Mouse (Mus musculus): ENCODE results near the gene Blvra. TPM values are rescaled to one million over a fixed set of nuclear protein-coding genes. Genes with fewer than 3 reads are reported as not detected.
A peak's percentile ranks its signal among the peaks of the same experiment; 100 is the strongest.

Blvra gene
- 23.5 and 24.1 TPM in 2 replicates for polyA plus RNA-seq (2014; fragmentation: Nextera tagmentation; extraction: Ambion mirVana)

DNA sequence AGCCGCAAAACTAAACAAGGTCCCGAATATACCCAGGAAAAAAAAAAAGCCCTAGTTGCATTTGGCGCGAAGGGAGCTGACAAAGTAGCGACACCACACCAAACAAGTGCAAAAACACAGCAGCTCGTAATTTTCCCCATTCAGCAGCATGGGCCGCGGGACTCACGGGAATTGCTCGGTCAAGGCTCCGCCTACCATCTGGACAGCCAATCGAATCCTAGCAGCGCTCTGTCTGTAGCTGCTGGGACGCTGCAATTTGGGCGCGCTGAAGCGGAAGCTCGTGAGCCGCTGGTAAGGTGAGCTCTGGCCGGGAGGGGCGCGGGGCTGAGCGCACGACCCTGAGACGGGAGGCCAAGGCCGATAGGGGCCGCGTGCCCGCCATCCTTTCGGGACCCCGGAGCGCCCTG, at the start of gene Blvra:
Gene Blvra (plus strand): TSS at position 231 of the 407 bp plus-strand sequence.
- no peaks in the 10 kb centered on the region for H3K27me3 ChIP-seq (ENCODE audit: control insufficient read depth, insufficient read depth, low read length)
- no peaks in the 10 kb centered on the region for H3K36me3 ChIP-seq (ENCODE audit: control insufficient read depth, insufficient read depth, low read length)
- 0 out of 2 replicates have a peak within 1 kb of the TSS, but pooled peaks have one; percentile 30 for H3K27ac ChIP-seq (ENCODE audit: low read depth, low read length)
- ATAC-seq (ENCODE audit: low FRiP score), result peak; percentile 99
- no peaks in the 10 kb centered on the region for H3K4me1 ChIP-seq (replicated peaks; ENCODE audit: control insufficient read depth, insufficient read depth, low read length)
- H3K4me3 ChIP-seq (ENCODE audit: low read depth, low read length), result peak within 1 kb of the TSS; percentile 59
- DNase-seq (ENCODE audit: low spot score), result peak; percentile 90
- no peaks in the 10 kb centered on the region for H3K9me3 ChIP-seq (ENCODE audit: control insufficient read depth, low read length)
- H3K9ac ChIP-seq (ENCODE audit: low read depth, low read length), result peak within 1 kb of the TSS; percentile 74
- under 1% methylated on average over 32 of the region's 32 CpGs for WGBS
- peak within 1 kb of the TSS; percentile 51 for H3K4me2 ChIP-seq (replicated peaks; ENCODE audit: low read depth, low read length)

DNA sequence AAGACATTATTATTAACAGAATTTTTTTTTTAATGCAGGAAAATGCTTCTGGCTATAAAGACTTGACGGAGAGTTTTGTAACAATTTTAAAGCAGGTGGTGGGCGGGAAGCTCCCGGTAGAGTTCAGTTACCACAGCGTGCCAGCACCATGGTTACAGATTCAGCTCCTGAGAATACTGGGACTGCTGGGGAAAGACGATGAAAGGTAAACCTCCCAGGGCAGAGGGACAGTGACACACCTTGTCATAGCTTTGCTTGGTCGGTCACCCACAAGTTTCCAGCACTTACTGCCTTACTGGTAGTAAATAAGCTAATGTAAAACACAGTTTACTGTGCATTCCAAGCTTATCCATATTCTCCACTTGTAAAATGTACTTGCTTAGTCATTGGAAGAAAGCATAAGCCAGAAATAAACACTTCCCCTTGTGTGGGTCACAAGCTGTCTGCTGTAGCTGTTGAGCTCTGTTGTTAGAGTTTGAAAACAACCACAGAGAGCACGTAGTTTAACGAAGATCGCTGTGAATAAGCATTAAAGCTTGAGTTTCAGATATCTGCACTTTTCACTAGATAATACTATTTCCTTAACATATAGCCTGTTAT, 35.4 kb upstream of the Blvra start:
- no peak for ATAC-seq (ENCODE audit: low FRiP score)
- Histone ChIP-seq H3K36me3 (ENCODE audit: control insufficient read depth, insufficient read depth, low read length) (no peaks in the 10 kb centered on the region), H3K9ac (ENCODE audit: low read depth, low read length) (no peak overlapping the region), H3K27ac (ENCODE audit: low read depth, low read length) (no peak overlapping the region), H3K4me3 (ENCODE audit: low read depth, low read length) (no peak overlapping the region), H3K4me2 (replicated peaks; ENCODE audit: low read depth, low read length) (no peak overlapping the region), H3K9me3 (ENCODE audit: control insufficient read depth, low read length) (no peaks in the 10 kb centered on the region), H3K4me1 (replicated peaks; ENCODE audit: control insufficient read depth, insufficient read depth, low read length) (no peaks in the 10 kb centered on the region), H3K27me3 (ENCODE audit: control insufficient read depth, insufficient read depth, low read length) (no peaks in the 10 kb centered on the region)
- 97% methylated on average over 9 of the region's 9 CpGs for WGBS
- no peak for DNase-seq (ENCODE audit: low spot score)

DNA sequence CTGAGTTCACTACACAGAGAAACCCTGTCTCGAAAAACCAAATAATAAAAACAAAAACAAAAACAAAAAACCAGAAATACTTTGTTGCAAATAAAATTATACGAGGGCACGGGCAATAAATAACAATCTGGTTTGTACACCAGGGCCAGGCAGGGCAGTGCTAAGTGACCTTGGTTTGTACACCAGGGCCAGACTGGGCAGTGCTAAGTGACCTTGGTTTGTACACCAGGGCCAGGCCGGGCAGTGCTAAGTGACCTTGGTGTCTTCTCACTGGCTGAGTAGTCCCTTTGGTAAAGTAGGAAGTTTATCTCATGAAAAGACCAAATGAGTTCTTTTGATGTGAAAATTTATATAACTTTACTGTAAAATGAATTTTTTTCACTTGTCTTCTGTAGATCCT, 33.2 kb upstream of the Blvra start:
- no peak for ATAC-seq (ENCODE audit: low FRiP score)
- H3K27ac ChIP-seq (ENCODE audit: low read depth, low read length), result no peak overlapping the region
- no peak overlapping the region for H3K9ac ChIP-seq (ENCODE audit: low read depth, low read length)
- 0 out of 2 replicates have a peak, but pooled peaks cover 2% of the 10 kb centered on the region for H3K36me3 ChIP-seq (ENCODE audit: control insufficient read depth, insufficient read depth, low read length)
- DNase-seq (ENCODE audit: low spot score), result no peak
- WGBS, result 95% methylated on average over 4 of the region's 4 CpGs
- no peak overlapping the region for H3K4me3 ChIP-seq (ENCODE audit: low read depth, low read length)
- H3K27me3 ChIP-seq (ENCODE audit: control insufficient read depth, insufficient read depth, low read length), result no peaks in the 10 kb centered on the region
- H3K4me2 ChIP-seq (replicated peaks; ENCODE audit: low read depth, low read length), result no peak overlapping the region
- no peaks in the 10 kb centered on the region for H3K4me1 ChIP-seq (replicated peaks; ENCODE audit: control insufficient read depth, insufficient read depth, low read length)
- H3K9me3 ChIP-seq (ENCODE audit: control insufficient read depth, low read length), result no peaks in the 10 kb centered on the region

DNA sequence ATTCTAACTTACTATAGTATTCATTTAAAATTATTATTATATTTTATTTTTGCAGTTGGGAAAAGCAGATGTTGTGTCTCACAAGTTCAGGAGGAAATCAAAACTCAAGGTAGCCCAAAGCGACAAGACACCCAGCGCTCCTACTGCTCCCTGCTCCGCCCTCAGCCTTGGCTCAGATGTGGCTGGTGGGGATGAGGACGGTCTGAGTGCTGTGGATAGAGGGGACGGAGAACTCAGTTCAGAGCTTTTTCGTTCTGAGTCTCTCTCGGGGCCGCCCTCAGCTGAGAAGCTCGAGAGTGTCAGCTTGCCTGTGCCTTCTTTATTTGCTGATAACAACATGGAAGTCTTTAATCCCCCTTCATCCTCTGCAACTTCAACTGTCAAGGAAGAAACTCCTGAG, 9.0 kb upstream of the Blvra start:
- H3K4me2 ChIP-seq (replicated peaks; ENCODE audit: low read depth, low read length), result no peak overlapping the region
- no peak overlapping the region for H3K9ac ChIP-seq (ENCODE audit: low read depth, low read length)
- DNase-seq (ENCODE audit: low spot score) (no peak), ATAC-seq (ENCODE audit: low FRiP score) (no peak)
- no peaks in the 10 kb centered on the region for H3K4me1 ChIP-seq (replicated peaks; ENCODE audit: control insufficient read depth, insufficient read depth, low read length)
- no peaks in the 10 kb centered on the region for H3K9me3 ChIP-seq (ENCODE audit: control insufficient read depth, low read length)
- H3K27ac ChIP-seq (ENCODE audit: low read depth, low read length), result no peak overlapping the region
- peaks cover 3% of the 10 kb centered on the region; the same call in 1 of the 2 replicates for H3K36me3 ChIP-seq (ENCODE audit: control insufficient read depth, insufficient read depth, low read length)
- WGBS, result 92% methylated on average over 9 of the region's 9 CpGs
- H3K27me3 ChIP-seq (ENCODE audit: control insufficient read depth, insufficient read depth, low read length), result no peaks in the 10 kb centered on the region
- no peak overlapping the region for H3K4me3 ChIP-seq (ENCODE audit: low read depth, low read length)

DNA sequence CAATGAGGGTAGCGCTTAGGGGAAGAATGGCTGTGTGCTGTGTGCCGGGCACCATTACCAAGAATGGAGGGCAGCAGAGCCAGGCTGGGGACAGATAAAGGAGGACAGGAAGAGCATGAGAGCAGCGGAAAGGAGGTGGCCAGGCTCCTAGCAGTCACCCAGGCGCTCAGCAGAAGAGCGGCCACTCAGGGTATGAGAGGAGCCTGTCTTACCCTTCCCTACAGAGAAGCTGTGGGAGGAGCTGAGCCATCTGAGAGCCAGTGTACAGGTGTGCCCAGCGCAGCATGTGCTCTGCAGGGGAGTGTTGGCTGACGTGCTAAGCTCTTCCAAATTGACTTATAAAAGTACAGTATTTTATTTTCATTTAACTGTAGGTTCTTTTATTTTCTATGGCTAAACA, 1.7 kb upstream of the Blvra start:
- no peak overlapping the region for H3K27ac ChIP-seq (ENCODE audit: low read depth, low read length)
- H3K4me2 ChIP-seq (replicated peaks; ENCODE audit: low read depth, low read length), result no peak overlapping the region
- no peaks in the 10 kb centered on the region for H3K36me3 ChIP-seq (ENCODE audit: control insufficient read depth, insufficient read depth, low read length)
- no peak for ATAC-seq (ENCODE audit: low FRiP score)
- H3K27me3 ChIP-seq (ENCODE audit: control insufficient read depth, insufficient read depth, low read length), result no peaks in the 10 kb centered on the region
- 82% methylated on average over 7 of the region's 7 CpGs for WGBS
- H3K9me3 ChIP-seq (ENCODE audit: control insufficient read depth, low read length), result no peaks in the 10 kb centered on the region
- no peak overlapping the region for H3K9ac ChIP-seq (ENCODE audit: low read depth, low read length)
- no peak for DNase-seq (ENCODE audit: low spot score)
- no peaks in the 10 kb centered on the region for H3K4me1 ChIP-seq (replicated peaks; ENCODE audit: control insufficient read depth, insufficient read depth, low read length)
- no peak overlapping the region for H3K4me3 ChIP-seq (ENCODE audit: low read depth, low read length)

DNA sequence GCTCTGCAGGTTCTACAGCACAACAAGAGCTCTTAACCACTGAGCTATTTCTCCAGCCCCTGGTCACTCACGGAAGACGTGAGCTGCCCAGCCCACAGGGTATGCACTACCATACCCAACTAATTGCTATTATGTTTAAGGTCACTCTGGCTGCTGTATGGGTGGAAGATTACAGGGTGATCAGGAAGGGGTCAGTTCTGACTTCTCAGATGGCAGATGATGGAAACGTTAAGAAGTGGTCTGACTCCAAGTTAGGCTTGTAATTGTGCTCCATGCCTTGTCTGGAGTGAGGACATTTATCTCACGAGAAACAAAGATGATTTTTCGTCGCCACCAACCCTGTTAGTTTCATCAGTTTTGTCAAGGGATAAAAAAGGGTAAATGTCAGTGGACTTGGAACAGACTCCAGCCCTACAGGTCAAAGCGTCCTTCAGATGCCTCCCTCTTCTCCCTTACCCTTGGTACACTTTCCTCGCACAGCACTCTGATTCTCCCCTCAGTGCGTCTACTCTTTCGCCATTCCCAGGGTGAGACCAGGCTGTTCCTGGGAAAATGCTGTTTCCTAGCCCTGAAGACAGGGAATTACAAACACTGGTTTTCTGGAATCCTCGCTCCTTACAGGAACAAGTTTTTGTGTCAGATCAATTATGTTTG, 557 bp upstream of the Blvra start:
- Histone ChIP-seq H3K9ac (ENCODE audit: low read depth, low read length) (peak overlapping the region; percentile 2; the same call in 1 of the 2 replicates), H3K27me3 (ENCODE audit: control insufficient read depth, insufficient read depth, low read length) (no peaks in the 10 kb centered on the region), H3K4me2 (replicated peaks; ENCODE audit: low read depth, low read length) (peak overlapping the region; percentile 51), H3K27ac (ENCODE audit: low read depth, low read length) (no peak overlapping the region), H3K9me3 (ENCODE audit: control insufficient read depth, low read length) (no peaks in the 10 kb centered on the region), H3K36me3 (ENCODE audit: control insufficient read depth, insufficient read depth, low read length) (no peaks in the 10 kb centered on the region), H3K4me1 (replicated peaks; ENCODE audit: control insufficient read depth, insufficient read depth, low read length) (no peaks in the 10 kb centered on the region), H3K4me3 (ENCODE audit: low read depth, low read length) (peak overlapping the region; percentile 59)
- DNase-seq (ENCODE audit: low spot score), result no peak
- 15% methylated on average over 11 of the region's 11 CpGs for WGBS
- ATAC-seq (ENCODE audit: low FRiP score), result no peak

DNA sequence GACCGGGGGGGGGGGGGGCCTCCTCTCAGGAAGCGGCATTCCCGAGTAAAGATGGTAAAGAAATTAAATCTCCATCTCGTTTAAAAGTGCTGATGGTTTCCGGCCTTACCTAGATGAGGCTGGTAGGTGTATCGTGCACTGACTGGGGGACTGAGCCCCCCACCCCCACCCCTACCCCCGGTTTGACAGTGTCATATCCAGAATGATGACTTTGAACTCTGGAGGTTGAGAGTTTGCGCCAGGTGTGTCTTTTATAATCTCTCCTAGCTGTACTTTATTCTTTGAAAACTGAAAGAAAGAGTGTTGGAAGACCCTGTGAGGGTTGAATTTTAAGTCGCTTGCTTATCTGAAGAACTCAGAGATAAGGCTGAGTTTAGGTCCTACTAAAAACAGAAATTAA, 414 bp downstream of the Blvra start:
- H3K4me1 ChIP-seq (replicated peaks; ENCODE audit: control insufficient read depth, insufficient read depth, low read length), result no peaks in the 10 kb centered on the region
- H3K4me3 ChIP-seq (ENCODE audit: low read depth, low read length), result peak overlapping the region; percentile 59
- H3K9me3 ChIP-seq (ENCODE audit: control insufficient read depth, low read length), result no peaks in the 10 kb centered on the region
- H3K4me2 ChIP-seq (replicated peaks; ENCODE audit: low read depth, low read length), result peak overlapping the region; percentile 51
- no peaks in the 10 kb centered on the region for H3K36me3 ChIP-seq (ENCODE audit: control insufficient read depth, insufficient read depth, low read length)
- H3K9ac ChIP-seq (ENCODE audit: low read depth, low read length), result peak overlapping the region; percentile 74
- no peaks in the 10 kb centered on the region for H3K27me3 ChIP-seq (ENCODE audit: control insufficient read depth, insufficient read depth, low read length)
- H3K27ac ChIP-seq (ENCODE audit: low read depth, low read length), result 0 out of 2 replicates have a peak overlapping the region, but pooled peaks have one; percentile 30
- 13% methylated on average over 7 of the region's 9 CpGs for WGBS
- DNase-seq (ENCODE audit: low spot score), result no peak
- peak; percentile 77 for ATAC-seq (ENCODE audit: low FRiP score)

DNA sequence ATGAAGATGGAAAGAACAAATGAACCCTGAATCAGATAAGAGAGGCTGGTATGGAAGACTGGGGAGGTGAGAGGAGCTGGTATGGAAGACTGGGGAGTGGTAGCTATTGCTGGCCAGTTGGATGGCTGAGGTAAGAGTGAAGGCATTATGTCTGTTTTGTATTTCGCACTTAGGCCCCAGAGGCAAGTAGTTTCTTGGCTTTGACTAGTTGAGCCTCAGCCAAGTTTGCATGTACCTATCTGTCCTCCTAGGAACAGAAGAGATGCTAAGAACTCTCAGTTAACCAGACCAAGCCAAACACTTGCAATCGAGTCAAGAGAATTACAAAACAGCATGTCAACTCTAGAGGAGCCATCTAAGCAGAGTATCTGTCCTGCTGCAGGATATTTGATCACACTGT, 3.7 kb downstream of the Blvra start:
- Histone ChIP-seq H3K36me3 (ENCODE audit: control insufficient read depth, insufficient read depth, low read length) (no peaks in the 10 kb centered on the region), H3K4me3 (ENCODE audit: low read depth, low read length) (no peak overlapping the region), H3K4me1 (replicated peaks; ENCODE audit: control insufficient read depth, insufficient read depth, low read length) (no peaks in the 10 kb centered on the region), H3K9ac (ENCODE audit: low read depth, low read length) (no peak overlapping the region), H3K9me3 (ENCODE audit: control insufficient read depth, low read length) (no peaks in the 10 kb centered on the region), H3K27me3 (ENCODE audit: control insufficient read depth, insufficient read depth, low read length) (no peaks in the 10 kb centered on the region), H3K4me2 (replicated peaks; ENCODE audit: low read depth, low read length) (no peak overlapping the region), H3K27ac (ENCODE audit: low read depth, low read length) (no peak overlapping the region)
- DNase-seq (ENCODE audit: low spot score), result no peak
- 94% methylated on average over 2 of the region's 2 CpGs for WGBS
- ATAC-seq (ENCODE audit: low FRiP score), result no peak

DNA sequence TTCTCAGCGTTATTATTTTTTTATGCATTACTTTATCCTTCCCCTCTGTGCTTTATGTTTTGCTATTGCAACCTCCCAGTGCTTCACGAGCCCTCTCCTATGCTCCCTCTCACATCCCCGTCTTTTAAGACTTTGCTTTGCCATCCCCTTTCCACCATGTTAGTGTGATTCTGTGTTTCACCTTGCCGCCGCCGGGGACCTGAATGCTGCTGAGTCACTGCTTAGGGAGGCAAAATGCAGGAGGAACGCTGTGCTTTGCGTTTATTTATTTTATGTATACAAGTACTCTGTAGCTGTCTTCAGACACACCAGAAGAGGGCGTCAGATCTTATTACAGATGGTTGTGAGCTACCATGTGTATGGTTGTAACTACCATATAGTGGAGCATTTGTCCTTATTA, 7.1 kb downstream of the Blvra start:
- DNase-seq (ENCODE audit: low spot score), result no peak
- no peak for ATAC-seq (ENCODE audit: low FRiP score)
- WGBS, result 72% methylated on average over 9 of the region's 9 CpGs
- H3K4me1 ChIP-seq (replicated peaks; ENCODE audit: control insufficient read depth, insufficient read depth, low read length), result no peaks in the 10 kb centered on the region
- no peak overlapping the region for H3K4me2 ChIP-seq (replicated peaks; ENCODE audit: low read depth, low read length)
- no peaks in the 10 kb centered on the region for H3K27me3 ChIP-seq (ENCODE audit: control insufficient read depth, insufficient read depth, low read length)
- H3K4me3 ChIP-seq (ENCODE audit: low read depth, low read length), result no peak overlapping the region
- no peaks in the 10 kb centered on the region for H3K9me3 ChIP-seq (ENCODE audit: control insufficient read depth, low read length)
- H3K9ac ChIP-seq (ENCODE audit: low read depth, low read length), result no peak overlapping the region
- no peak overlapping the region for H3K27ac ChIP-seq (ENCODE audit: low read depth, low read length)
- H3K36me3 ChIP-seq (ENCODE audit: control insufficient read depth, insufficient read depth, low read length), result no peaks in the 10 kb centered on the region
